In the genomic region with DNA sequence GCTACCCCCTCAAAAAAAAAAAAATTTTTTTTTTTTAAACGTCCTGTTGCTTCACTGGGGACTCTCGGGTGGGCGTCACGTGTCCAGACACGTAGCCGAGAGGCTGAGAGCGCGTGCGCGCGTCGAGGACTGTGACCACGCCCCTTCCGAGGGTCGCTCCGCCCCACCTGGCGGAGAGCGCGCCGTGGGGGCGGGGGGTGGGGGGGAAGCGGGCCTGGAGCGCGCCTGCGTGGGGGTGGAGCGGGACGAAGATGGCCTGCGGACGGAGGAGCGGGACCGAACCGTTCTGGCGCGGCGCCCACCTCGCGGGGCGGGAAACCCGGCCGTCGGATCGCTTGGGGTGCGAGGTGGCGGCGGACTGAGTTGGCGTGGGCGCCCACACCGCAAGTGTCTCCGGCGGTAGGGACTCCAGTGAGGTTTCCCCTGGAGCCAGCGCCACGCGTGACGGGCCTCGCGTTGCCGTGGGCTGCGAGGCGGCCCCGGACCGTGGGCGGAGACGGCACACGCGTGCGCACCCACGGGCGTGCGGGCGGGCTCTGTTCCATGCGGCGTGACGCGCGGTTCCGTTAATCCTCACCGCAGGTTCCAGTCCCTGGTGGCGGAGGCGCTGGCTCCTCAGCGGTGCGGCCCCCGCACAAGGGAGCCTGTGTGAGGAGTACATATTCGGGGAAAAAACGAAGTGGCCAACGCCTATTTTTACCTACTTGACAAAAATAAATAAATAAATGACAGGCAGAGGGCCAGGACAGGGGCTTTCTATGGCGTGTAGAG, we compare ENCODE assay signal across 7 mouse cellular contexts. TPM values are rescaled to one million over a fixed set of nuclear protein-coding genes. Genes with fewer than 3 reads are reported as not detected.
A peak's percentile ranks its signal among the peaks of the same experiment; 100 is the strongest.
DNase-seq lines count a peak whose midpoint lies in the region; ATAC-seq lines count a peak whose summit lies in the region.

A gene (minus strand): TSS at position 170 of the 771 bp plus-strand sequence.

- no peaks in the 10 kb centered on the region for H3K4me1 ChIP-seq in intestine, embryonic 15.5 days (replicated peaks)
- peaks cover 41% of the 10 kb centered on the region for H3K4me1 ChIP-seq in midbrain, embryonic 10.5 days

- no peaks in the 10 kb centered on the region for H3K36me3 ChIP-seq in intestine, embryonic 15.5 days
- peaks cover 10% of the 10 kb centered on the region for H3K36me3 ChIP-seq in midbrain, embryonic 10.5 days

- H3K4me3 ChIP-seq in intestine, embryonic 15.5 days (replicated peaks): peak within 1 kb of the TSS; percentile 68
- peak within 1 kb of the TSS; percentile 92 for H3K4me3 ChIP-seq in midbrain, embryonic 10.5 days

- WGBS in intestine, embryonic 15.5 days: under 1% methylated on average over 78 of the region's 86 CpGs
- under 1% methylated on average over 86 of the region's 86 CpGs for WGBS in midbrain, embryonic 10.5 days

- H3K9ac ChIP-seq in intestine, embryonic 15.5 days: peak within 1 kb of the TSS; percentile 81

- peak within 1 kb of the TSS; percentile 67 for H3K4me2 ChIP-seq in intestine, embryonic 15.5 days (replicated peaks)

- intact Hi-C loops in left cerebral cortex, postnatal 25 days (cut with DNase I): loop anchor here (5.0 to 10.0 kb wide), 11 partner anchors 72 to 1655 kb away; no protein-coding TSS in a partner anchor

- no peaks in the 10 kb centered on the region for H3K27me3 ChIP-seq in intestine, embryonic 15.5 days (replicated peaks)
- H3K27me3 ChIP-seq in midbrain, embryonic 10.5 days (ENCODE audit: low read depth, poor library complexity, severe bottlenecking): no peaks in the 10 kb centered on the region

- peak within 1 kb of the TSS; percentile 95 for H3K27ac ChIP-seq in intestine, embryonic 15.5 days
- peak within 1 kb of the TSS; percentile 100 for H3K27ac ChIP-seq in midbrain, embryonic 10.5 days (replicated peaks)

- peak; percentile 94 to 98 for DNase-seq in adrenal gland, adult (ENCODE audit: inconsistent age in 2 of 2, low spot score in 1 of 2)
- DNase-seq in embryo, embryonic 10.5 days (ENCODE audit: low spot score): peak; percentile 95
- peak; percentile 94 for DNase-seq in gastrocnemius, postnatal 25 days
- peak; percentile 94 to 95 for DNase-seq in left cerebral cortex, postnatal 25 days (ENCODE audit: low spot score in 2 of 2)
- peak; percentile 93 for DNase-seq in midbrain, embryonic 10.5 days (ENCODE audit: low spot score)
- peak; percentile 94 for DNase-seq in right cerebral cortex, postnatal 4 days

- H3K9me3 ChIP-seq in intestine, embryonic 15.5 days: no peaks in the 10 kb centered on the region
- H3K9me3 ChIP-seq in midbrain, embryonic 10.5 days (replicated peaks): no peaks in the 10 kb centered on the region

- peak; percentile 83 for ATAC-seq in intestine, embryonic 15.5 days

RNA-seq across cellular contexts. Expression of the gene that starts here (rescaled TPM):
- total RNA-seq in gastrocnemius, postnatal 25 days (2021): 100 to 1,000 TPM; 235 to 264 TPM
- 12.6 and 13.0 TPM in 2 replicates for polyA plus RNA-seq in intestine, embryonic 15.5 days (2015; fragmentation: Nextera tagmentation; extraction: Ambion mirVana)
- 100 to 1,000 TPM; 357 to 388 TPM for total RNA-seq in left cerebral cortex, postnatal 25 days (2021)
- 47.7 and 49.5 TPM in 2 replicates for polyA plus RNA-seq in midbrain, embryonic 10.5 days (2016; fragmentation: Nextera tagmentation; extraction: Ambion mirVana)

Comparison
In these comparisons a context has a peak if more than half of its experiments do, and no peak if none do; other contexts are left out.
1. Peak in every context shown above with its lines: DNase-seq, ATAC-seq, H3K4me3 ChIP-seq and H3K27ac ChIP-seq.